30 mouse cellular contexts compared by ENCODE assay signal in genomic region chr19:45740233-45740632, GRCm38 (mm10). TPM values are rescaled to one million over a fixed set of nuclear protein-coding genes. Genes with fewer than 3 reads are reported as not detected.
DNase-seq lines count a peak whose midpoint lies in the region; ATAC-seq and TF ChIP-seq lines count a peak whose summit lies in the region.
"Had no signal": no experiment of that assay in that cellular context is flagged by ENCODE, and none has a peak within 500 bp of the region (broad histone marks: within the 10 kb centered on the region; RNA-seq: fewer than 3 reads in every experiment).

No protein-coding gene starts in this region.

- peaks cover 100% of the 10 kb centered on the region for H3K27me3 ChIP-seq in hindbrain, embryonic 10.5 days (ENCODE audit: insufficient read depth, poor library complexity, severe bottlenecking)
- H3K27me3 ChIP-seq in hindbrain, postnatal 0 days (ENCODE audit: insufficient read depth, low read length): peaks cover 75% of the 10 kb centered on the region
- peaks cover 100% of the 10 kb centered on the region for H3K27me3 ChIP-seq in midbrain, embryonic 10.5 days (ENCODE audit: low read depth, poor library complexity, severe bottlenecking)
- peaks cover 93% of the 10 kb centered on the region for H3K27me3 ChIP-seq in midbrain, embryonic 14.5 days (ENCODE audit: control insufficient read depth, insufficient read depth, low read length)
- H3K27me3 ChIP-seq in embryonic facial prominence, embryonic 12.5 days: peaks cover 93% of the 10 kb centered on the region
- H3K27me3 ChIP-seq in limb, embryonic 12.5 days: peaks cover 97% of the 10 kb centered on the region

- H3K9ac ChIP-seq in hindbrain, postnatal 0 days (replicated peaks; ENCODE audit: low read length): no peak overlapping the region
- H3K9ac ChIP-seq in midbrain, embryonic 14.5 days (replicated peaks; ENCODE audit: low read length): no peak overlapping the region
- H3K9ac ChIP-seq in embryonic facial prominence, embryonic 12.5 days: no peak overlapping the region
- H3K9ac ChIP-seq in limb, embryonic 12.5 days (replicated peaks): no peak overlapping the region
- H3K9ac ChIP-seq: forebrain, embryonic 13.5 days; forebrain, postnatal 0 days; heart, embryonic 12.5 days; heart, embryonic 15.5 days; hindbrain, embryonic 14.5 days had no signal

- H3K9me3 ChIP-seq in hindbrain, embryonic 10.5 days: no peaks in the 10 kb centered on the region
- H3K9me3 ChIP-seq in hindbrain, postnatal 0 days (ENCODE audit: low read length): no peaks in the 10 kb centered on the region
- no peaks in the 10 kb centered on the region for H3K9me3 ChIP-seq in midbrain, embryonic 10.5 days (replicated peaks)
- H3K9me3 ChIP-seq in midbrain, embryonic 14.5 days (ENCODE audit: control insufficient read depth, low read length): no peaks in the 10 kb centered on the region
- no peaks in the 10 kb centered on the region for H3K9me3 ChIP-seq in embryonic facial prominence, embryonic 12.5 days
- no peaks in the 10 kb centered on the region for H3K9me3 ChIP-seq in limb, embryonic 12.5 days
- H3K9me3 ChIP-seq: forebrain, embryonic 13.5 days; heart, embryonic 12.5 days; heart, embryonic 15.5 days had no signal

- peaks cover 67% of the 10 kb centered on the region for H3K4me1 ChIP-seq in hindbrain, embryonic 10.5 days (replicated peaks)
- H3K4me1 ChIP-seq in hindbrain, postnatal 0 days (ENCODE audit: insufficient read depth, low read length): peaks cover 17% of the 10 kb centered on the region
- peaks cover 71% of the 10 kb centered on the region for H3K4me1 ChIP-seq in midbrain, embryonic 10.5 days
- H3K4me1 ChIP-seq in midbrain, embryonic 14.5 days (ENCODE audit: control insufficient read depth, insufficient read depth, low read length): peaks cover 27% of the 10 kb centered on the region
- H3K4me1 ChIP-seq in embryonic facial prominence, embryonic 12.5 days: peaks cover 32% of the 10 kb centered on the region
- peaks cover 60% of the 10 kb centered on the region for H3K4me1 ChIP-seq in limb, embryonic 12.5 days (replicated peaks)

- 4% methylated on average over 13 of the region's 13 CpGs for WGBS in hindbrain, embryonic 10.5 days
- 6% methylated on average over 13 of the region's 13 CpGs for WGBS in hindbrain, postnatal 0 days
- 3% methylated on average over 13 of the region's 13 CpGs for WGBS in midbrain, embryonic 10.5 days
- WGBS in midbrain, embryonic 14.5 days: 2% methylated on average over 13 of the region's 13 CpGs
- WGBS in embryonic facial prominence, embryonic 12.5 days: 4% methylated on average over 13 of the region's 13 CpGs
- 6% methylated on average over 13 of the region's 13 CpGs for WGBS in limb, embryonic 12.5 days

- ATAC-seq in hindbrain, postnatal 0 days: no peak
- no peak for ATAC-seq in midbrain, embryonic 14.5 days (ENCODE audit: low FRiP score, low TSS enrichment)
- no peak for ATAC-seq in embryonic facial prominence, embryonic 12.5 days (ENCODE audit: insufficient number of reproducible peaks, insufficient read depth, low FRiP score, low TSS enrichment)
- no peak for ATAC-seq in limb, embryonic 12.5 days (ENCODE audit: insufficient number of reproducible peaks, insufficient read depth, low FRiP score, low TSS enrichment, low read depth)
- ATAC-seq: CD4-positive, CD25-positive, alpha-beta regulatory T cell, adult 4 months; forebrain, embryonic 13.5 days; forebrain, postnatal 0 days had no signal

- no peak for TF ChIP-seq CTCF in hindbrain, postnatal 0 days (IDR thresholded peaks at IDR 0.05; ENCODE audit: low read depth)

- no peak overlapping the region for H3K27ac ChIP-seq in hindbrain, embryonic 10.5 days
- H3K27ac ChIP-seq in hindbrain, postnatal 0 days: no peak overlapping the region
- H3K27ac ChIP-seq in midbrain, embryonic 10.5 days (replicated peaks): no peak overlapping the region
- no peak overlapping the region for H3K27ac ChIP-seq in midbrain, embryonic 14.5 days (replicated peaks; ENCODE audit: low read depth, low read length)
- no peak overlapping the region for H3K27ac ChIP-seq in embryonic facial prominence, embryonic 12.5 days
- H3K27ac ChIP-seq in limb, embryonic 12.5 days: no peak overlapping the region
- H3K27ac ChIP-seq: forebrain, embryonic 13.5 days; heart, embryonic 15.5 days; hindbrain, embryonic 14.5 days had no signal

- no peaks in the 10 kb centered on the region for H3K36me3 ChIP-seq in hindbrain, embryonic 10.5 days
- no peaks in the 10 kb centered on the region for H3K36me3 ChIP-seq in hindbrain, postnatal 0 days (ENCODE audit: insufficient read depth, low read length)
- H3K36me3 ChIP-seq in midbrain, embryonic 10.5 days: no peaks in the 10 kb centered on the region
- no peaks in the 10 kb centered on the region for H3K36me3 ChIP-seq in midbrain, embryonic 14.5 days (ENCODE audit: control insufficient read depth, insufficient read depth, low read length)
- no peaks in the 10 kb centered on the region for H3K36me3 ChIP-seq in embryonic facial prominence, embryonic 12.5 days
- no peaks in the 10 kb centered on the region for H3K36me3 ChIP-seq in limb, embryonic 12.5 days
- H3K36me3 ChIP-seq: heart, embryonic 12.5 days; heart, embryonic 15.5 days had no signal

- H3K4me2 ChIP-seq in hindbrain, postnatal 0 days (ENCODE audit: low read depth, low read length): no peak overlapping the region
- no peak overlapping the region for H3K4me2 ChIP-seq in midbrain, embryonic 14.5 days (ENCODE audit: low read length)
- 0 out of 2 replicates have a peak overlapping the region, but pooled peaks have one; percentile 1 for H3K4me2 ChIP-seq in embryonic facial prominence, embryonic 12.5 days (replicated peaks)
- H3K4me2 ChIP-seq in limb, embryonic 12.5 days: peak overlapping the region; percentile 28
- H3K4me2 ChIP-seq: forebrain, embryonic 13.5 days; heart, embryonic 12.5 days; heart, embryonic 15.5 days; hindbrain, embryonic 14.5 days had no signal

- intact Hi-C loops in left cerebral cortex, postnatal 25 days (cut with DNase I): no loop called here

- DNase-seq in hindbrain, embryonic 10.5 days (ENCODE audit: low spot score): no peak
- DNase-seq in hindbrain, postnatal 0 days (ENCODE audit: low spot score): no peak
- no peak for DNase-seq in midbrain, embryonic 10.5 days (ENCODE audit: low spot score)
- DNase-seq in midbrain, embryonic 14.5 days: no peak
- DNase-seq in retina, embryonic 14.5 days (ENCODE audit: low spot score): no peak
- no peak for DNase-seq in left cerebral cortex, postnatal 25 days (ENCODE audit: low spot score in 2 of 2)
- DNase-seq: adrenal gland, adult 2 months; adrenal gland, postnatal 14 days; cerebellum, adult 11 months; cerebellum, adult 2 months; cerebellum, adult 9-11 months; cerebellum, postnatal 25 days; forebrain, postnatal 0 days; gastrocnemius, postnatal 25 days; heart, adult 18-20 months; heart, postnatal 10 days; heart, postnatal 36 days had no signal

- H3K4me3 ChIP-seq in hindbrain, embryonic 10.5 days: peak overlapping the region; percentile 14
- no peak overlapping the region for H3K4me3 ChIP-seq in hindbrain, postnatal 0 days (ENCODE audit: low read length)
- H3K4me3 ChIP-seq in midbrain, embryonic 10.5 days: peak overlapping the region; percentile 30
- no peak overlapping the region for H3K4me3 ChIP-seq in midbrain, embryonic 14.5 days (replicated peaks; ENCODE audit: low read depth, low read length)
- H3K4me3 ChIP-seq in embryonic facial prominence, embryonic 12.5 days: no peak overlapping the region
- H3K4me3 ChIP-seq in limb, embryonic 12.5 days (replicated peaks): peak overlapping the region; percentile 18; the same call in 1 of the 2 replicates
- H3K4me3 ChIP-seq: forebrain, embryonic 13.5 days; heart, embryonic 12.5 days; heart, embryonic 15.5 days had no signal

RNA-seq across cellular contexts. Expression of gene Fgf8, which starts 2.5 kb away (rescaled TPM):
- 3.4 and 10.0 TPM in 2 replicates for polyA plus RNA-seq in hindbrain, embryonic 10.5 days (2016; fragmentation: Nextera tagmentation; extraction: Ambion mirVana)
- total RNA-seq in hindbrain, postnatal 0 days (2014; rRNA removed): 1.8 and 2.6 TPM in 2 replicates
- polyA plus RNA-seq in hindbrain, postnatal 0 days (2015; fragmentation: Nextera tagmentation; extraction: Ambion mirVana): 1.1 and 1.3 TPM in 2 replicates
- polyA plus RNA-seq in midbrain, embryonic 10.5 days (2016; fragmentation: Nextera tagmentation; extraction: Ambion mirVana): 25.5 and 28.8 TPM in 2 replicates
- 0.18 and 0.54 TPM in 2 replicates for polyA plus RNA-seq in midbrain, embryonic 14.5 days (2014; fragmentation: Nextera tagmentation; extraction: Ambion mirVana)
- polyA plus RNA-seq in embryonic facial prominence, embryonic 12.5 days (2016; fragmentation: Nextera tagmentation; extraction: Ambion mirVana): 3.5 and 6.1 TPM in 2 replicates
- polyA plus RNA-seq in limb, embryonic 12.5 days (2016; fragmentation: Nextera tagmentation; extraction: Ambion mirVana): 16.1 and 18.3 TPM in 2 replicates
- not detected for total RNA-seq in left cerebral cortex, postnatal 25 days (2021)
- total RNA-seq: adrenal gland, adult 2 months; adrenal gland, postnatal 14 days; common myeloid progenitor, adult 5-6 weeks; gastrocnemius, adult 8-10 months; gastrocnemius, postnatal 25 days; heart, adult 18-20 months; heart, postnatal 10 days; heart, postnatal 36 days; MEL had no signal
- polyA plus RNA-seq: C2C12; CD4-positive, CD25-positive, alpha-beta regulatory T cell, adult 4 months; cerebellum, adult 2 months; embryonic facial prominence, embryonic 14.5 days; frontal cortex, adult 2 months; heart, embryonic 12.5 days had no signal

RNA-seq across cellular contexts. Expression of gene Npm3, which starts 9.2 kb away (rescaled TPM):
- polyA plus RNA-seq in hindbrain, embryonic 10.5 days (2016; fragmentation: Nextera tagmentation; extraction: Ambion mirVana): 9.2 and 10.2 TPM in 2 replicates
- total RNA-seq in hindbrain, postnatal 0 days (2014; rRNA removed): 23.6 and 35.7 TPM in 2 replicates
- 5.6 and 8.1 TPM in 2 replicates for polyA plus RNA-seq in hindbrain, postnatal 0 days (2015; fragmentation: Nextera tagmentation; extraction: Ambion mirVana)
- polyA plus RNA-seq in midbrain, embryonic 10.5 days (2016; fragmentation: Nextera tagmentation; extraction: Ambion mirVana): 7.5 and 9.4 TPM in 2 replicates
- polyA plus RNA-seq in midbrain, embryonic 14.5 days (2014; fragmentation: Nextera tagmentation; extraction: Ambion mirVana): 7.6 and 26.4 TPM in 2 replicates
- 13.2 and 15.0 TPM in 2 replicates for polyA plus RNA-seq in embryonic facial prominence, embryonic 12.5 days (2016; fragmentation: Nextera tagmentation; extraction: Ambion mirVana)
- 12.2 and 12.8 TPM in 2 replicates for polyA plus RNA-seq in limb, embryonic 12.5 days (2016; fragmentation: Nextera tagmentation; extraction: Ambion mirVana)
- total RNA-seq in left cerebral cortex, postnatal 25 days (2021): 1 to 10 TPM; 7.1 to 7.4 TPM

RNA-seq across cellular contexts. Expression of gene Mgea5, which starts 43.4 kb away (rescaled TPM):
- polyA plus RNA-seq in hindbrain, embryonic 10.5 days (2016; fragmentation: Nextera tagmentation; extraction: Ambion mirVana): 60.0 and 60.8 TPM in 2 replicates
- 135 and 154 TPM in 2 replicates for total RNA-seq in hindbrain, postnatal 0 days (2014; rRNA removed)
- 74.2 and 78.0 TPM in 2 replicates for polyA plus RNA-seq in hindbrain, postnatal 0 days (2015; fragmentation: Nextera tagmentation; extraction: Ambion mirVana)
- 60.8 and 67.5 TPM in 2 replicates for polyA plus RNA-seq in midbrain, embryonic 10.5 days (2016; fragmentation: Nextera tagmentation; extraction: Ambion mirVana)
- 95.8 and 118 TPM in 2 replicates for polyA plus RNA-seq in midbrain, embryonic 14.5 days (2014; fragmentation: Nextera tagmentation; extraction: Ambion mirVana)
- 85.8 and 91.9 TPM in 2 replicates for polyA plus RNA-seq in embryonic facial prominence, embryonic 12.5 days (2016; fragmentation: Nextera tagmentation; extraction: Ambion mirVana)
- 84.2 and 87.9 TPM in 2 replicates for polyA plus RNA-seq in limb, embryonic 12.5 days (2016; fragmentation: Nextera tagmentation; extraction: Ambion mirVana)
- total RNA-seq in left cerebral cortex, postnatal 25 days (2021): 100 to 1,000 TPM; 159 to 160 TPM

Comparison
In these comparisons a context has a peak if more than half of its experiments do, and no peak if none do; other contexts are left out.
1. H3K4me3 ChIP-seq: peak in hindbrain, embryonic 10.5 days (single experiment), midbrain, embryonic 10.5 days (single experiment) and limb, embryonic 12.5 days (single experiment); none in hindbrain, postnatal 0 days (single experiment), midbrain, embryonic 14.5 days (single experiment) and embryonic facial prominence, embryonic 12.5 days (single experiment).
2. H3K4me2 ChIP-seq: peak in embryonic facial prominence, embryonic 12.5 days (single experiment) and limb, embryonic 12.5 days (single experiment); none in hindbrain, postnatal 0 days (single experiment) and midbrain, embryonic 14.5 days (single experiment).